Mouse (Mus musculus) spleen, embryonic (tissue): Measurements from ENCODE around the gene Lypd6.

Experiments
- CTCF ChIA-PET: fragments of 350-600 bp; sonication (Branson Sonifier 250); formaldehyde crosslinking; loops from one replicate; lab custom pipeline; 2022; lab: Charles Lee

Lypd6 gene

DNA sequence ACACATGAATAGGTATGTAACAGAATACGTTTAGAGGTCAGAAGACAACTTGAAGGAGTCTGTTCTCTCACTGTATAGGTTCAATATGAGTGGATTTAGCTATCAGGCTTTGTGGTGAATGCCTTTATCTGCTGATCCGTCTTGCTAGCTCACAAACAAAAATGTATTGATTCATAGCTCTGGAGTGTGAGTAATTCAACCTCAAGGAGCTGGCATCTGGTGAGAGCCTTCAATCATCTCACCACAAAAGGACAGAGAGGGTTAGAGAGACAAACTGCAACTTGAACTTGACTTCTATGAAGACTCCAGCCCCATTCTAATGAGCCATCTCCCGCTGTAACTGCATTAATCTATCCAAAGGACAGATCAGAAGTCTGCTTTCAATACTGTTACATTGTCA lies 40.6 kb downstream of the Lypd6 start:
- CTCF ChIA-PET = no interaction called here

DNA sequence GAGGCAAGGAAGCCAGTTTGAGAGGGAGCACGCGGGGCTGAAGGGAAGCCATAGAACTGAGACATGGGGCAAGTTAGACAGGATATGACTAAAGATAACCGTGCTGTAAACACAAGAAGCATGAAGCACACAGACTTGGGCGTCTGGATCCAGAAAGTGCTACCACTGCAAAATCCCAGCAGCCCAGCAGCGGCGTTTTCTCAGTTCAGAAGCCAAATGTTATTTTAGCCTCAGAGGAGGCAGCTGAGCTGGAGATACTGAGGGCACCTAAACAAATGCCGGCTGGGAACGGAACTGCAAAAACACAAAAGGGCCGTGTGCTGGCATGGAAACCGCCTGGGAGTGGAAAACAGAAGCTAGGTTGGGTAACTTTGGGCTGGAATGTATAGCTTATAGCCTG lies 43.9 kb downstream of the Lypd6 start:
- CTCF ChIA-PET = no interaction called here

DNA sequence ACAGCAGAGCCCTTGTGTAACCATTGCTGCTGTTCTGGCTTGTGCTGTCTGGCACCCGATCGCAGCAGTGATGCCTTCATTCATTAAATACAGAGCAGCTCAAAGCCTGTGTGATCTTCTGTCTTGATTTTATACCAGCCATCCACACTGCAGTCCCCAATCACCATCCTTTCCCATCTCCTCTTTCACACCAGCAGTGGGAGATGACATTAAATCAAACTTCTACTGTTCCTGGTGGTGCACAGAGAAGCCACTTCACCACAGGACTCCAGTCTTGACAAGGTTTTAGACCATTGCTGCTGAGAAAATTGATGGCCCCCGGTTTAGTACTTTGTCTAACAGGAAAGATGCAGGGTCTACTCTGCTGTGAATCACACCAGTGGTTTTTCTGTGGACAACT lies 44.9 kb downstream of the Lypd6 start:
- CTCF ChIA-PET = no interaction called here

DNA sequence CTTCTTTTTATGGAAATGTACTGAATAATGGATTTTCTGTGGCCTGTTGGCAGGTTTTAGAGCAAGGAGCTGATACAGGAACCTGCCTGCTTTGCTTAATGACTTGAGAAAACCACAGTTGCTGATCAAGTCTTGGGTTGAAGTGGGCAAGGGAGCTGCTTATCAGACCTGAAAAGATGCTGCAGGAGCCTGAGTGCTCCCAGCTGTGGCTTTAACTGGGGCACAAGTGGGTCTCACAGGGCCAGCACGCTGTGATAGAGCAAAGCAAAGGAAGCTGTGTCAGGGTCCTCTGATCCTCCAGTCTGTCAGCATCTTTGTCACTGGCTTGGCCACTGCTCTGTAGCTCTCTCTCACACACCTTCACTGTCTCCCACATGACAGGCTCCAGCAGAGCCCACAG lies 45.4 kb downstream of the Lypd6 start:
- CTCF ChIA-PET = no interaction called here

DNA sequence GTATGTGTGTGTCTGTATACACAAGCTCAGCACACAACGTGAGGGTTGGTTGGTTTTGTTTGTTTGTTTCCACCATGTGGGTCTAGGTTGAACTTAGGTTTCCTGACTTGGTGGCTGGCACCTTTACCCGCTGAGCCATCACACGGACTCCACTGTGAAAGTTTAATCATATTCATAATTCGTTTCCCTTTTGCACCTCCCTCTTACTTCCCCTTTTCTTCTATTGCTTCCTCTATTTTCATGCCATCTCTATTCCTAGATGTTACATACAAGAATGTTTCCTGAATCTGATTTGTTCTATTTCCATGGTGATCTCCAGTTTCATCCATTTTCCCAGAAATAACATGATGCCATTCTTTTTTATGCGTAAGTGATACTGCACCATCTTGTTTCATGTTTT lies 46.2 kb downstream of the Lypd6 start:
- CTCF ChIA-PET = no interaction called here

DNA sequence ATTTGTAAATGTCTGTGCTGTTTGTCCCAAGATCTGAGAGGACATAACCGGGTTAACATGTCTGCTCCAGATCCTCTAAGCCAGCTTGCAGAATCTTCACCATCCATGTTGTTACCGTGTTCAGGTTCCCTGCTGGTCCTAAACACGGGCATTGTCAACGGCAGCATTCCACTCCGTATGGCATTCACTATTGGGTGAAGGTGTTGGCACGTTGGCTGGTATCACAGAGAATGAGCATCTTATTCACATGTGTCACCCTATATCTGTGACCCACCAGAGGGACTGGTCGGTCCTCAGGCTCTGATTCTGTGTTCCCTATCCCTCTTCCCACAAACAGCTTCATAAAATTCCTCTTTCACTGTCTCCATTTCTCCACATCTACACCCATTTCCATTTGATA lies 52.9 kb downstream of the Lypd6 start:
- CTCF ChIA-PET = no interaction called here

DNA sequence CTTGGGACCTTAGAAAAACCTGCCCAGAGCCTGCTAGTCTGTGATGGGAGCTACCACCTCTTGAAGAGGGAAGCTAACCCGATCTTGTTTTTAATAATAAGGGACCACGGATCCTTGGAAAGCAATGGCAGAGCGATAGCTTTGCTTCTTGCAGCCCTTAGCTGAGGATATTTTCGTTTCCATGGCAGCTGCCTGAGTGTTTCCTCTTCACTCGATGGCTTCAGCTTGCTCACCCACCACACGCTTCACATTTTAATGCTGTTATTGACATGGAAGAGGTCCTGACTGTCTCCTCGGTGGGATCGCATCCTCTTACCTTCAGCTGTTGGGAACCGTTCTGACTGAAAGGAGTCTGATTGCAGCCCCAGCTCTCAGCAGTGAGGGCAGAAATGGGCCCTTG lies 54.6 kb downstream of the Lypd6 start:
- CTCF ChIA-PET = no interaction called here

DNA sequence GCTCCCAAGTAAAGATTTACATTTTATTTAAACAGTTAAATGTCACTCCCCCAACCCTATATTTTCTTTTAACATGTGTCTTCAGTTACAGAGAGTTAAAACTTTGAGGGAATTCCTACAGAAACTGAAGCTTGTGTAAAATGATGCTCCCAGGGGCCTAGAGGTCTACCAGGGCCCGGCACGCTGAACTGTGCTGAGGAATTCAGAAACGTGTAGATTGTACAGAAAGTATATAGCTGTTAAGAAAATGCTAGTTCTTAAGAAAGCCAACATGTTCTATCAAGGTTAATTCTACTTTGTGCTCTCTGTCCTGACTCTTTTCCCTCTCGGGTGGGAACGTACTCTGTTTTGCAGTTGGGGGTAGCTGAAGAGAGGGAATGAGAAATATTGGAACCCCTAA lies 57.1 kb downstream of the Lypd6 start:
- CTCF ChIA-PET = no interaction called here

DNA sequence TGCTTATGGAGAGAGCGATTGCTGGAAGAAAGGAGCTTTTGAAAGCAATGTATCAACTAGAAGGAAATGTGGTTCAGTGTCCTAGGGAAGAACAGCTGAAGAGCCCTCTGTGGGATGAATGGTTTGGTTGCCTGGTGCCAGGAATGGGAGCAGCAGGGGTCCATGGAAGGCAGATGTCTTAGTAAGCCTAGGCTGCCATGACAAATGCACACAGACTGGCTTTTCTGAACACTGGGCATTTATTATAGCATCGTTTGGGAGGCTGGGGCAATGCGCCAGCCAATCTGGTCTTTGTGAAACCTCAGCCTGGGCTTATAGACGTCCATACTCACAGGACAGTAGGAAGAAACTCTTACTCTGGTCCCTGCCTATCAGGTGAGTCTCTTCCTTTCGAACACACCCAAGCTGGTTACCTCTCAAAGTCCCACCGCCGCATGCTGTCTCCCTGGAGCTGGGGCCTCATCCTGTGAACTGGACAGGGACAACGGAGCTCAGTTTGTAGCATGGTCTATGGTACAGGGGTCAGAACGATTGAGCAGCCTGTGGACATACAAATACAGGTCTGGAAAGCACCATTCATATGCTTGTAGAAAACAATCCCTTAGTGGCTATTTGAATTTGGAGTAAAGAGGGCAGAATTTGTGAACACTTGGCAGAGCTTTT lies 61.4 kb downstream of the Lypd6 start:
- CTCF ChIA-PET = no interaction called here

DNA sequence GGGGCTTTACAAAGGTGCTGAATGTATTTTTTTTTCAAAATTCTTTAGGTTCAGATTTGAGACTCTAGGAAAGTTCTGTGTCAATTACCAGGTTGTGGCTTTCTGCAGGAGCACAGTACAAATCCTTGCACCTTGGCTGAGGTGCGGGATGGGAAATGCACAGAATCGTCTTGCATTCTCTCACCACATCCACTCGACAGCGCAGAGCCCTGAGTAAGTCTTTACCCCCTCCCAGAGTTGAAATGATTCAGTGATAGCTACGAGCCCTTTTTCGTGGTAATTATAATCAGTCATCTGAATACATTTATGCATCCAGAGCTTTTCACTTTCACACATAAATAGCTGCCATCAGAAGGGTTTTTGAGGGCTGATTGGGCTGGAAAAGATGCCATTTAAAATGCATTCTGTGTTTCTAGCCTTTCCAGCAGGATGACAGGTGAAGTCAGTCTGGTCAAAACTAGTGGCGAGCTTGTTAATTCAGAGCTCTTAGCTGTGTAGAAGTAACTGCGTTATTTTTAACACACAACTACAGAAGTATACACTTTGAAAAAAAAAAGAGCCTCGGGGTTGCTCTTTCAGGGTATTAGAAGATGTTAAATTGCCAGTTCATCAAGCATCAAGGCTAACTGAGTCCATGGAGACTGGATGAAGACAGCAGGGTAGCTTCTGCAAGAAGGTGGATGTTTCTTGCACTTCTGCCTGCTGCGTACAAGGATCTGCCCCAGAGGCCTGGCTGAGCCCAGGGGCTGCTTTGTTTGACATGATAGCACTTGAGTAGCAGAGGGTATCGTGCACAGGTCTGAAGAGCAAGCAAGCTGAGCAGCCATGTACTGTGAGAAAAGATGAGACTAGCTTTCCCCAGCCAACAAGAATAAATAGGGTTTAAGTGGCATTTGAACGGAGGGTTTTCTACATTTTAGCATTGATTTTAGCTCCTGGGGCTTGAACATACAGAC lies 62.4 kb downstream of the Lypd6 start:
- CTCF ChIA-PET = no interaction called here

DNA sequence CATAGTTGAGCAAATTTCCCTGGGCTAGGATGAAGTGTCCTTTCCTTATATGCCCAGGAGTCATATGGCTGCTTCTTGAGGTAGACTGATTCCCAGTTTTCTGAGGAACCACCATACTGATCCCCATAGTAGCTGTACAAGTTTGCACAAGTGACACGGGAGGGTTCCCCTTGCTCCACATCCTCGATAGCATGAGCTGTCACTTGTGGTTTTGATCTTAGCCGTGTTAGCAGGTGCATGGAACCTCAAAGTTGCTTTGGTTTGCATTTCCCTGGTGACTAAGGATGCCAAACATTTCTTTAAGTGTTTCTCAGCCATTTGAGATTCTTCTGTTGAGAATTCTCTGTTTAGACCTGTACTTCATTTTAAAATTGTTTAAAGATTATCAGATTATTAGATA lies 64.4 kb downstream of the Lypd6 start:
- CTCF ChIA-PET = no interaction called here

DNA sequence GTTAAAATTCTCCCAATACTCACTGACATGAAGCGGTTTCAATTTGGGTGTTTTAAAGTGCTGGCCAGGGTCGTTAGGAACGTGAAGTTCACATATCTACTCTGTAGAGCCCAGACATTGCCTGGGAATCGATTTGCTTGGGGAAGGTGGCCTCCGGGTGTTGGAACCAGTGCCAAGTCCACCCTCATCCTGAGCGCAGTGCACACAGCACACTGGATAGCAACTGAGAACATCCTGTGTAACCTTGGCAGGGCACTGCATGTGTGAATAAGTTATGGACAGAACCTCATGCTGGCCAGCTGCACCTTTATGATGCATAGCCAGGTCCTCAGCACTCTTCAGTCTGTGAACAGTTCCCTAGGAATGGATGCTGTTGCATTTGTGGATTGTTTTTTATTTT lies 77.4 kb downstream of the Lypd6 start:
- CTCF ChIA-PET = no interaction called here

DNA sequence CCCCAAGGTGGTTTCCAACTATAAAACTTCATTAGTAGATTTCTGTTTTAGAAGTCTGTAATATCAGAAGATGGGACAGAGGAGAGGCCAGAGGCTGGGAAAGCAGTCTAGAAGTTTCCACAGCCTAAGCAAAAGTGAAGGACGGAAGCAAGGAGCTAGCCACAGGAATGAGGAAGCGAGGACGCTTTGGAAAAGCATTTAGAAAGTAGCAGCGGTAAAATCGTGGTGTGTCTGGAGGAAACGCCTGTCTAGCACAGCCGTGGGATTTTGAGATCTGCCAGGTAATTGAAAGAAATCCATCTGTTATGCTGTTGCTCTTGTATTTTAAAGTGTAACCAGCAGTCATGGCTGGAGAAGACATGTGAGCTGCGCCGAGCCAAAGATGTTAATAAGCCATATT lies 81.1 kb downstream of the Lypd6 start:
- CTCF ChIA-PET = no interaction called here

DNA sequence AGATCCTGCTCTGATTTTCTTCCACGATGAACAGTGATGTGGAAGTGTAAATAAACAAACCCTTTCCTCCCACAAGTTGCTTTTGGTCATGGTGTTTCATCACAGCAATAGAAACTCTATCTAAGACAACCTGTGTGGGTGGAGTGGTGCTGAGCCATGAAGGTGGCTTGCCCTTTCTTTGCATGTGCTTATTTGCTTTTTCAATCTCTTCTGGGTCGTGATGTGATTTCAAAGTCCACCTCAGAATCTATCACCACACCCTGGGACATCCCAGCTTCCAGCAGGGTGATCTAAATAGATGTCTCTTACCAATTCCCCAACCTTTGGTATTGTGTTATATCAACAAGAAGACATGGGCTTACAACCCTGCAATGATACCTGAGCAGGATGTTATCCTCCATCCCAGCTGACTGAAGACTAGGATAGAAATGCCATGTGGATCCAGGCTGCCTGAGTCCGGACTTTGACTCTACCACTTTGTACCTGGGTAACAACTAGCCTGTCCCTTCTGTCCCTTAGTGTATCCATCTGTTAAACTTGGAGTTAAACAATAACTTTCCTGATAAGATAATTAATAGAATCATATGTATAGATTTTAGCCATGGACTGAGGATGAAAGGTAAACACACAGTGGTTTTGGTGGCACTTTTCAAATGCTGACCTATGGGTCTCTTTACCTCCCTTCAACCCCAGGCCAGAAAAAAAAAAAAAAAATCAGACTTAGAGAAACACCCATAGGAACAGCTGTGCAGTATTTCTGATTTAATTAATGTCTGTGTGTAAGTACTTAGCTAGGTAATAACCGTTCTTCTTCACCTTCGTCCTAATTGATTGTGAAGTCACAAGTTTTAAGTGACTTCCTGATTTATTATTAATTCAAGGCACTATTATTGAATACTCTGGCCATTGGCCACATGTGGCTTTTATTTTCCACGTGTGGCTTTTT lies 83.3 kb downstream of the Lypd6 start:
- CTCF ChIA-PET = no interaction called here

DNA sequence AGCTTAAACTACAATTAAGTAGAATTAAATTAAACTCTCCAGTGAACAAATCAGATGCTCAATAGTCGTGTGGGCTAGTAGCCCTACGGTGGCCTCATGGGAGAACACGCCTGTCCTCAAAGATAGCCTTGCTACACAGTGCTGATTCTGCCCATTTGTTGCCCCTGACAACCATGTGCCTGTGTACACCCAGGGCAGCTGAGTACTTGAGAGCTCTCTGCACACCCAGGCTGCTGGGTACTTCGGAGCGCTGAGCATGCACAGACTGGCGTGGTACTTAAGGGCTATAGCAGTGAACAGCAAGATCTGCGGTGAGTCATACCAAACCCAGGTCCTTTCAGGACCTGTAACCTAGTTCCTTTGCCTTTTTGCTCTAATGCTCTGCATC lies 84.0 kb downstream of the Lypd6 start:
- CTCF ChIA-PET = no interaction called here

DNA sequence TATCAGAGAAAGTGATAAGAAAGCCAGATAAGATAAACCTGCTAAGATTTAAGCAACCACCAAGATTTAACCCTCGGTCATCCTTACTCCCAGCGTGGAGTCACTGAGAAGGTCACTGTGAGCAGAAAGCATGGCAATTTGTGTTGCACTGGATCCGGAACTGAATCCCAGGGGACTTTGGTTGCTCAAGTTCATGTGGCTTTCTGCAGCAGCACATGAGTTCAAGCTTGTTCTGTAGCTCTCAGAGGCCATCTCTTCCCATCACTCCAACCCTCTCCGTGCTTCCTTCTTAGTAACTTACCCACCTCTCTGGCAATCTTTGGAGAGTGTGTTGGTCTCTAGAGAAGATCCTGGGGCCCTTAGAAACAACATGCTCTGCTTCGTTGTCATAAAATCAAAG lies 84.6 kb downstream of the Lypd6 start:
- CTCF ChIA-PET = no interaction called here

DNA sequence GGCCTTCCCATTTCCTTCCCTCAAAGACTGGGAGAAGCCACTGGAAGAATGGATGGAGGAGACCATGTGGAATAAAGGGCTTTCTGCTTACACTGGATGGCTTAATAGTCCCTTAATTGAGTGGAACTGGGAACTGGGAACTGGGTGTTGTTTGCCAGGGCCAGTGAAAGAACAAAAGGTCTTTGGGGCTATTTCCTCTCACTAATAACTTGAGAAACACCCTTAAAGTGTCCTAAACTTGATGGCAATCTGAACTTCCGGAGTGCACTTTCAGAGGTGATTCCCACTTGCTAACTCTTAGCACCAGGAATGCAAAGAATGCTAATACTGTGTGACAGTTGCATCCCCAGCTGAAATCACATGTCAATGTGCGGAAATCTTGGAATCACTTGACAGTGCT lies 85.2 kb downstream of the Lypd6 start:
- CTCF ChIA-PET = no interaction called here

DNA sequence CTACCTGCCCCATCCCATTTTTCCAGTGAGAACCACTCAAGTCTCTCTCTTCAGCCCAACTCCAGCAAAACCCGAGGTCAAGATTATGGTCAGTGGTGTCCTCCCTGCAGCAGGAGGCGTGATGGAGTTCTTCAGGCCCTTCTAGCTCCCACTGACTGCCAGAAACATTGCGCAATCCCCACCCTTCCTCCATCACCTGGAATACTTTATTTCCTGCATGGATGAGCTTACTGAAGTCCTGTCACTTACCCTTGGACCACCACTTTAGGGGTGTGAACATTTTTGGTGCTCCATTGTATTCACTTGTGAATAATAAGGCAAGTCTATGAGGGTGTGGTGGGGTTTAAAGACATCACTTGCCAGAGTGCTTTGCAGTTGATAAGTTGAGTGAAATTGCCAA lies 85.7 kb downstream of the Lypd6 start:
- CTCF ChIA-PET = no interaction called here

DNA sequence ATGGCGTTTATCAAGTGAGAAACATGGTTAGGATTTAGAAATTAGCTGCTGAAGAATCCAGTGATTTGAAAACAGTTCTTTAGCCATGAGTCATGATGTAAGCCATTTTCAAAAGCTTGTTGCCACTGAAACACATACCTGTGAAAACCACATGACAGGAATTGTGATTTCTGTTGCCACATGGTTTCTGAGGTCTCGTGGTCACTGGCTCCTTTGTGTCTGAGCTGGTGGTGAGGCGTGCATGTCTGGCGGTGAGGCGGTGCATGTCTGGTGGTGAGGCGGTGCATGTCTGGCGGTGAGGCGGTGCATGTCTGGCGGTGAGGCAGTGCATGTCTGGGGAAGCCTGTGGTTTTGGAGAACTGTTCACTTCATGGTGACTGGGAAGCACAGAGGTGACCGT lies 89.8 kb downstream of the Lypd6 start:
- CTCF ChIA-PET = interaction anchor here (0.7 kb wide), 1 partner anchor 18 kb away, joined by 3 read pairs; no protein-coding TSS in a partner anchor

DNA sequence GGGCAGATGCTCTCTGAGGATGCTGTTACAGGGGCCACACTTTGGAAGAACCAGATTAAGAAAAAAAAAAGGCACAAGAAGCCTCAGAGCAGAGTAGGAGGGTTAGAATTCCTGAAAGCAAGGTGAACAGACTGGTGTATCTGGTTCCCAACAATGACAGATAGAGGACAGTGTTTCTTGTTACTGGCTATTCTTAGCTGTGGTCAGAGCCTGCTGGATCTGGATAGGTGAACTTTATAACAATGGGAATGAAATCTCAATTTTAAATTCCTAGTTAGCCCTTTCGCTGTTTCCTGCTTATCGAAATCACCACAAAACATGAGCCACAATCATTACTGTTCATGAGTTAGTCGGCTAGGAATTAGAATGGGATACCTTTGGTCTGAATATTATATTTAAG lies 93.8 kb downstream of the Lypd6 start:
- CTCF ChIA-PET = no interaction called here

DNA sequence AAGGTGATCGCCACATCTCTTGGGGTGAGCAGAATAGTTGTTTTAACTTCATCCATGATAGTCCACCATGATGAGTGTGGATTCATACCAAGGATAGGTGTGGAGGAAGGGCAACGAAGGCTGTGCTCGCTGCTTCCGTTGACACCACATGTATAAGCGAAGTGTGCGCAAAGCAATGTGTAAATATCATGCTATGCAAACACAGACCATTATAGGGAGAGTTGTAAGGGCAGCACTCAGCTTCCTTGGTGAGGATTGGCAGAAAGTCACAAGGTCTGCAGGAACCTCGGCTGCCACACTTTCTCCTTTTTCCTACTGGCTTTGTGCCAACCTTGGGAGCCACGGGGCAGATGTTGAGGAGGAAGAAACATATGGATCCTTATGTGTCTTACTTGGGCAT lies 97.4 kb downstream of the Lypd6 start:
- CTCF ChIA-PET = no interaction called here

DNA sequence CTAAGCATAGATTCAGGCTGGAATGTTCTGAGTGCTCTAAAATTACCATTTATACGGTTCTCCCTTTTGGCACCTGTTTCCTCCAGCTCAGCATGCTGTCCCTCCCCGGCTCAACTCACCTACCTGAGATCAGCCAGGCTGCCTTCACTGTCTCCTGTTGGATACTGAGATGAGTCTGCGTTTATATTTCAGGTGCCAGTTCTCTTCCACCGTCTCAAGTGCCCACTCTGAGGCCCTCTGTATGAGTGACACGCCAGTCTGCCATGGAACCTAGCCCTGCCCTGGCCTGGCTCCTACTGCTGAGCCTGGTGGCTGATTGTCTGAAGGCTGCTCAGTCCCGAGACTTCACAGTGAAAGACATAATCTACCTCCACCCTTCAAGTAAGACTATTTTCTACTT lies 99.0 kb downstream of the Lypd6 start:
- CTCF ChIA-PET = no interaction called here
